Mouse (Mus musculus) T-helper 17 cell (primary cell): ENCODE data around the gene Ostf1.

Source experiments
- in situ Hi-C, 2 experiments: fragments of 300-600 bp; cut with MboI, MseI; formaldehyde crosslinking; loops; 1 replicate in 1 of 2; 2 replicates in 1 of 2; pipeline ENCODE4 v1.15.1; 2025; ENCODE audit warnings: high pct_unique_total_duplicates in 2 of 2

The Ostf1 gene

DNA sequence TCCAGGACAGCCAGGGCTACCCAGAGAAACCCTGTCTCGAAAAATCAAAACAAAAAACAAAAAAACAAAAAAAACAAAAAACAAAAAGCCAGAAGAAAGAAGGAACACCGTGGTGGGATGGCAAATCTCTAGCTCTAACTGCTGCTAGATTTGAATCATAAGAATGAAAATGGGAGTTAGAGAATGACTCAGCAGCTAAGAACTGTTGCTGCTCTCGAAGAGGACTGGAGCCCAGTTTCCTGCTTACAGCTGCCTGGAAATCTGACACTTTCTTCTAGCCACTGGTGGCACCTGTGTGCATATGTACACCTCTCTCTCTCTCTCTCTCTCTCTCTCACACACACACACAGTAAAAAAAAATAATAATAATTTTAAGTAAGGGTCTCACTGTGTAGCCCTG lies 14.8 kb upstream of the Ostf1 start:
- in situ Hi-C loops: no loop called here

DNA sequence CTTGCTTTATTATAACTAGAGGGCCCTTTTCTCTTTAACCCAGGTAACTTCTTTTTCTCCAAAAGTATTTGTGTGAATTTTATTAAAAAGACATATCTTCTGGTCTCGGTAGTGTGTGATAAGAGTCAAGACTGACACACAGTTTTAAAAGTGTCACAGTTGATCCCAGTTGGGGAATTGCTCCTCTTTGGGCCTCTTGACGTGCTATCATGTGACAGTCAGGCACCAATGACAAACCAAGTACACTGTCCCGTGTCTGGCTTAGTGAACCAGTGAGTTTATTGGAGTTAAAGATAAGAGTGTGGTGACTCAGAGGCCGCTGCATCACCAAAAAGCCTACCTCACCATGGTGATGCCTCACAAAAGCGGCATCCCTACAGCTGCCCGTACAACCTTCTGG lies 12.5 kb upstream of the Ostf1 start:
- in situ Hi-C loops: no loop called here

DNA sequence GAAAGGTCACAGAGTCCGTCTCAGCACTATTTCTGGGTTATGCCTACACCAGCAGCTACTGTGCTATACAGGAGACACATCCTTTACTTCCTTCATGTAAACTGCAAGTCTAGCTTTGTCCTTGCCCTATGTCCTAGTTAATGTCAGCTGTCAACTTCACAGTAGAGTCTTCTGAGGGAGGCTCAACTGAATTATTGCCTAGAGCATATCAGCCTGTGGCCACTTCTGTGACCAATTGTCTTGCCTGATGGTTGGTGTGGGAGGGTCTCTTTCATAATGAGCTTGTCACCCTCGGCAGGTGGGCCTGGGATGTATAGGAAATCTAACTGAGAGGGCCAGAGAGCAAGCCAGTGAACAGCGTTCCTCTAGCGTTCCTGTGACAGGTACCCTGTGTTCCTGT lies 11.8 kb upstream of the Ostf1 start:
- in situ Hi-C loops: no loop called here

DNA sequence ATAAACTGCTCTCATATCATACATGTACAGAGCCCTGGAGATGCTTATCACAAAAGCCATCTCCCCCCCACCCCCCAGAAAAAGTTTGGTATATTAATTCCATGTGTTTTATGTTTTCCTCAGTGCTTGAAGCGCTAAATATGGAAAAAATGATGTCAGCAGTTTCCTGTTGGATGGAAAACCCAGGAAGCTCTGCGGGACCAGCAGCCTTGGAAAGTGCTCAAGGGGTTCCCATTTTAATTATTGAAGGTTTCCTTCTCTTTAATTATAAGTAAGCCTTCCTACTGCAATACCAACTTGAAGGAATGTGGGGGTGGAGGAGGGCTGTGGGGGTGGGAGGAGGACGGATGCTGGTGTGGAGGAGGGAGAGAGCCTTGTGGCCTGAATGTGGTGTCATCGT lies 9.4 kb upstream of the Ostf1 start:
- in situ Hi-C loops: no loop called here

DNA sequence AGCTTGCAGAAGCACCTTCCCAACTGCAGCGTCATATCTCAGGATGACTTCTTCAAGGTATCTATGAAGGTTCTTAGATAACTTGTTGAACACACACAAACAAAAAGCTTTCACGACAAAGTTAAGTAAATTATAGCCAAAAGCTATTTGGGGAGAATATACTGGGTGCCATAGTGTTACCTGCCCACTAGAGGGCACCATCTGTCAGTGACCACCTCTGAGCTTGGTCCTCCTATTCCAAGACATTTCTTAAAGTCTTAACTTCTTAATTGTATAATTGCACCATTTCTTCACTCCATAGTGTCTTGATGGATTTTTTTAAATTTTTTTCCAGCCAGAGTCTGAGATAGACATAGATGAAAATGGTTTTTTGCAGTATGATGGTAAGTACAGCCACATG lies 7.9 kb upstream of the Ostf1 start:
- in situ Hi-C loops: no loop called here

DNA sequence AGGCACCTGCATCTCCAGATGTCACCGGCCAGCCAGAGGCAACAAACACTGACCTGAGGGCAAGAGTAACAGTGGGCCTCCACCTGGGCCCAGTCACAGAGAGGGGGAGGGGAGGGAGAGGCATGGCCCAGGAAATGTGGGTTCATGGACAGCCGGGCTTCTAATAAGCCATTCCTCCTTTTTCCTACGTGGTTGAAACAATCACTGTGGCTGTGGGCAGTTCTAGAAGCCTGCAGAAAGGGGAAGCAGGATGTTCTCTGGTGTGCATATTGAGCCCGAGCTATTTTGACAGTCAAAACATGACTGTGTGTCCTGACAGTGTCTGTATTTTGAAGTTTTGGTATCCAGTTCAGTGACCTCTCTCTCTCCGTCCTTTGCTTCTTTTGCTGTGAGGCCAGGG lies 7.3 kb upstream of the Ostf1 start:
- in situ Hi-C loops: no loop called here

DNA sequence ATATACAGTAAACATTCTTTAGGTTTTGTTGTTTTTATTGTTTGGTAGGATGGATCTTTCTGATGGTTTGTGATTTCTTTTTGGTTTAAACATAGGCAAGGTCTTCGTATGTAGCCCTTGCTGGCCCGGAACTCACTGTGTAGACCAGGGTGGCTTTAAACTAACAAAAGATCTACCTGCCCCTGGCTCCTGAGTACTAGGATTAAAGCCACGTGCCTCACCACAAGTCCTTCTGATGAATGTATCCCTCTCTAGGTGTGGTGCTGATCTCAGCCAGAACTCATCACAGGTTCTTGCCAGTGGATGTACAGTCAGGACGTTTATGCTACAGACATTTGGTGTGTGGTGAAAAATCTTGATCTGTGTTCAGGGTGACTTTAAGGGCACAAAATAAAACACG lies 6.3 kb upstream of the Ostf1 start:
- in situ Hi-C loops: no loop called here

DNA sequence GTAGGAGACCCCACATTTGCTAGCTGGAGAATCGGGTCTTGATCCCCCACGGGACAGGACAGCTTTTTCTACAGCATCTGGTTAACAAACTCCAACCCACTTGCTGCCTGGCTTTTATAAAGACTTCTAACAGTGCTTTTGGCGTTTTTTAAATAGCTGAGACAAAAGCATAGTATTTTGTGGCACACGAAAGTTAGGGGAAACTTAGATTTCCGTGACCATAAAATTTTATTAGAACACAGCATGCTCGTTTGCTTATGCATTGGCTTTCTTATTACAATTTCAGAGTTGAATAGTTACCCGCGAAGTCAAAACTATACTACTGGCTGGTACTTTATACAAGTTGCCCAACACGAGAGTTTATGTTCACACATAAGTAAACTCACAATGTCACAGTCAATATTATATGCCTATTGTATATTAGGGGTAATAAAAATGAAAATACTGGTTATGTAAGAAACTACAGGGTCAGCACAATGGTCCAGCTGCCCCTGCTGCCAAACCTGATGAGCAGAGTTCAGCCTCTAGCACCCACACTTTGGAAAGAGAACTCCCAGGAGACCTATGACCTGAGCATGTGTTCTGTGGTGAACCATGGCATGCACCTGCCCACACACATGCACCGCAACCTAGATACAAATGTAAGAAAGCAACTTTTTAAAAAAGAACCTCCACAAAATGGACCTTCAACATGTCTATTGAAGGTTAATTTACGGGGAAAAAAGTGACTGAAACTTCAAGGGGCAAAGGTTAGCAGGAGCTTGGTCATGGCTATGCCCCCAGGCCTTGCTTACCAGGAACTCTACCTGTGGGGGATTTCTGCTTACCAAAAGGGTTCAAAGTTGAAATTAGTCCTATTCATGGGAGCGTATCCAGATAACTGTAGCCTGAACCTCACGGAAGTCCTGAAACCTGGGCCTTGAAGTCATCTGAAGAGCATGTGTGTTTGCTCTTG lies 885 bp upstream of the Ostf1 start:
- in situ Hi-C loops: loop anchor here (5.0 kb wide), 3 partner anchors 35 to 80 kb away; partner anchors contain the start of gene D030056L22Rik (in 1 of the 2)

DNA sequence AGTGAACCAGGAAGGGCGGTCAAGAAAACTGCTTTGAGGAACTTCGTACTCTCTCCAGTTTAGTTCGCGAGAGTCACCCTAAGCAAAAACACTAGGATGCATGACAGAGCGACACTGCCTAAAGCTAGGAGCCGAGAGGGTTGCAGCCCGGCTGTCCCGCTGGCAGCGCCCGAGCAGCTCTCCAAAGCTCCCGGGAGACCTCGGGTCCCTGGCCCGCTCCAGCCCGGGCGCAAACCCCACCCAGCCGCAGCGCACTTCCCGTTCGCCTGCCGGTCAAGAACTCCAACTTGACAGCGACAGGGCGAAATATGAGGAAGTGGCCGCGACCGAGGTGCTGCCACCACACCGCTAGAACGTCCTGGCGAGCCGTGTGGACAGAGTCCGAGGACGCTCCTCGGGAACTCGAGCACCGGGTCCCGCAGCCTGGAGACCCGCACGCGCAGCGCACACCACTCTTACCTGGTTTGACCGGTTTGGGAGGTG lies 421 bp downstream of the Ostf1 start:
- in situ Hi-C loops: loop anchor here (5.0 kb wide), 3 partner anchors 36 to 81 kb away; partner anchors contain the start of gene D030056L22Rik (in 1 of the 2)

DNA sequence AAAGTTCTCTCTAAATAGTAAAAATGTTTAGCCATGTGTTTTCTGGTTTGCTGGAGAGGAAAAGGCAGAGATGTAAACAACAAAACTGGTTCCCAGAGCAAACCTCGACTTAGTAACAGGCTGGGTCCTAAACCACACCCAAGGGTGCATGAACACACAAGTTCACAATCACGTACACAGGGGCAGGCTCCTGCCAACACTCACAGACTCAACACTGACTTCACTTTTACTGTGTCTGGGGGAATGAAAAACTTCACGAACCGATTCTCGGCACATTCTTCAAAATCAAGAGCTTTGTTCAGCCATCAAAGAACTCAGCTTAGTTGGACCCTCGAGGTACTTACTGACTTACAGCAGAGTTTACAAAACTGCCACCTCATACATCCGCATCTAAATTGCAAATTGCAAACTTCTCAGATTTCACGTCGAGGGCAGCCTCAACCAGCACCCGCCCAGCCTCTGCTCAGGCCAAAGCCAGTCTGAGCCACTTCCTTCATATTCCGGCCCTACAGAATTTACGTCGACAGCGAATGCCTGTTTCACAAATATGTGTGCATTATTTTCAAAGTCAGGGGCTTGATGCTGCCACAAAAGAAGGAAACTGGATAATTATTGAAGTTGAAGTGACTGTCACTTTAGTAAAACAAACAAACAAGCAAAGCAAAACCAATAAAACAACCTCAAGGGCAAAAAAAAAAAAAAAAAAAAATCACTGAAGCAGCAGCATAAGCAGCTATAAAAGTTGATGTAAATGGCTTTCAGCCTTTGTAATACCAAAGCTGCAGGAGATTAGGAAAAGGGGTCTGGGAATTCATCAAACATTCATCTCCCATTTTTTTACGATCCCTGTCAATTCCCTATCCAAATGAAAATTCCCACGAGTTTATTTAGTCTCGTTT lies 1.2 kb downstream of the Ostf1 start:
- in situ Hi-C loops: loop anchor here (5.0 kb wide), 3 partner anchors 37 to 82 kb away; partner anchors contain the start of gene D030056L22Rik (in 1 of the 2)

DNA sequence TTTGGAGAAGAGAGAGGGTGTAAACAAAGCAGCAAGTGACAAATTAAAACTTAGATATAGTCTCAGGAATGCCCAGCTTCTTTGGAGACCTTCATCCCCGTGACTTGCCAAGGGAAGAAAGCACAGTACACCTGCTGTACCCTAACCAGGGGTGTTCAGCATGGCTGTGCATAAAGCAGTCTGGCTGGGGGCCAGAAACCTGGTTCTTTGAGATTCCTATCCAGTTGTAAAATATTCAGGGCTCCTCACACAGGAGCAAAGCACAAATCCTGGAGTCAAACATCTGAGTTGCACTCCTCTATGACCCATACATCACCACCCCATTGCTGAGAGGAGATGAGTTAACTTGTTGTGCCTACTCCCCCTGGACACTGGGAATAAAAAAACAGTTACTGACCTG lies 2.0 kb downstream of the Ostf1 start:
- in situ Hi-C loops: no loop called here

DNA sequence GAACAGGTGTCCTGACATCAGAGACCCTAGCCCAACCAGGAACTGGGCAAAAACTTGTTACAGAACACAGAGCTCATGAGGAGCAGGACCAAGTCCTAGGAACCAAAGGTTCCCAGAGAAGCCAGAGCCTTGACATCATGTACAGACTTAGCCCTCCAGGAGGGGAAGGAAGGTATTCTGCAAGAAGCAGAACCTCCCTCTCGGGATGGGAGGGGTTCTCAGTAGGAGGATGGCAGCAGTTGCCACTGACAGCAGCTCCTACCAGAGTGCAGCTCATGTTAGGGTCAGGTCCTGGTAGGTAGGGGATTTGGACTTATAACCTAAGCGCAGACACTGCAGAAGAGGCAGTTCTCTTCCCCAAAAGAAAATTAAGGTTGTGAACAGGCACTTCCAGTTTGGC lies 7.7 kb downstream of the Ostf1 start:
- in situ Hi-C loops: no loop called here

DNA sequence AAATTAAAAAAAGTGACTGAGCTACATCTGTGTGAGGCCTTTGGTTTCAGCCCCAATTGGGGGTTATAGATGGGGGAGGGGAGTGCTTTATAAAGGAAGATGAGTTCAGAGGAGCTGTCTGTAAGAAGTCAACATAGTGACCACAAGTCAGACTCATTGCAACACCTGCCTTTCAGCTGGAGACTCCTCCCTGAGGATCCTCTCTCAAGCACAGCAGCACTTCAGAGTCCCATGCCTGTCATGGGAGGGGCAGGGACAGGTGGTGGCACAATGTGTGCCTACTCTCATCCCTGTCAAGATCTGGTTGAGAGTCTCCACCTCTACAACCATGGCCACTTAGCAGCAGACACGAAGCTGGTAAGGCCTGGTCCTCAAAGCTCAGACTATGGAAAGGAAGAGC lies 11.9 kb downstream of the Ostf1 start:
- in situ Hi-C loops: loop anchor here in 1 of 2 experiments (10.0 kb wide), 1 partner anchor 1245 kb away; the partner anchor contains the start of gene Gcnt1

DNA sequence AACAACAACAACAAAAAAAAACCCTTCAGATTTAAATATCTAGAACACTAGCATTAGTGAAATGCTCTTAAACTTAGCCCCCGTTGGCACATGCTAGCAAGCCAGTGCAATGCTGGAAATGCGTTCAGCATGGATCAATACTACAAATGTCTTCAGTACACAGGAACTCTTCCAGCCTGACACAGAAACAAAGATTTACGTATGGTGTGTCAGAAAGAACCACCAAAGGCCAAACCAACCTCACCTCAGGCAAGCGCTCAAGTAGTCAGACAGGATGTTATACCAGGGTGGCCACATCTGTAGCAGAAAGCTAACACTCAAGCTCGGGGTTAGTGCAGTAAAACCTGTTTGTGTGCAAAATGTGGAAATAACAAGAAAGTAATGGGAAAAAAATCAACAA lies 12.6 kb downstream of the Ostf1 start:
- in situ Hi-C loops: loop anchor here in 1 of 2 experiments (10.0 kb wide), 1 partner anchor 1244 kb away; the partner anchor contains the start of gene Gcnt1

DNA sequence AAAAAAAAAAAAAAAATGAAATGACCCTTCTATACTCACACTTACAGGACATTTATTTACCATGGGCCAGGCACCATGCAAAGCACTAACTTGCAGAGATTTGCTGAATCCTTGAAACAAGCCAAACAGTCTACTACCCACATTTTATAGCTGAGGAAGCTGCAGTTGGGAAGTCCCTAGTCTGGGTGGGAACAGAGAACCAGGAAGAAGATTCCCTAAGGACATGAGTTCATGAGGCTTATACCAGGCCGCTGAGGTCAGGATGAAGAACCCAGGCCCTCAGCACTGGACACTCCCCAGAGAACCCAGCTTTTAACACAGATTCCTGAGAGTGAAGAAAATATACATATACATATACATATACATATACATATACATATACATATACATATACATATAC lies 14.1 kb downstream of the Ostf1 start:
- in situ Hi-C loops: loop anchor here in 1 of 2 experiments (10.0 kb wide), 1 partner anchor 1243 kb away; the partner anchor contains the start of gene Gcnt1

DNA sequence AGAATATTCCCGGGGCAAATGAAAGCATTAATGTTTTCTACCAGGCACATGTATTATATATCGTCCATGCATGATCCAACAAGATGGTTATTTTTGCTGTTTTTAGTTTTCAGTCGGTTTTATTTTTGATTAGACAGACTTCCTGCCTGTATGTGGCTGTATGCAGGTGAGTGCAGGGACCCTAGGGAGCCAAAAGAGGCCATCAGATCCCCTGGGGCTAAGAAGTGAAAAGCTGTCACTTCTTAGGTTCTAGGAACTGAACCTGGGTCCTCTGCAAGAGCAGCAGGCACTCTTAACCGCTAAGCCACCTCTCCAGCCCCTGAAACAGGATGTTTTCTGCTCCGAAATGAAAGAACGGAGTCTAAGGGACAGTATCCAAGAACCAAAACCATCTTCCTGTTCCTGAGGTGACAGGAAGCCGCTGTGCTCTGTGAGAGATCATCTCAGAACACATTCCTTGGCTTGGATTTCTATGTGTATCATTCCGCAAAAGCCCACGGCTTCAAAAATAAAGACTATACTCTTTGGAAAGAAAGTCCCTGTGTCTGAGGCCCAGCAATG lies 15.9 kb downstream of the Ostf1 start:
- in situ Hi-C loops: loop anchor here in 1 of 2 experiments (10.0 kb wide), 1 partner anchor 1241 kb away; the partner anchor contains the start of gene Gcnt1

DNA sequence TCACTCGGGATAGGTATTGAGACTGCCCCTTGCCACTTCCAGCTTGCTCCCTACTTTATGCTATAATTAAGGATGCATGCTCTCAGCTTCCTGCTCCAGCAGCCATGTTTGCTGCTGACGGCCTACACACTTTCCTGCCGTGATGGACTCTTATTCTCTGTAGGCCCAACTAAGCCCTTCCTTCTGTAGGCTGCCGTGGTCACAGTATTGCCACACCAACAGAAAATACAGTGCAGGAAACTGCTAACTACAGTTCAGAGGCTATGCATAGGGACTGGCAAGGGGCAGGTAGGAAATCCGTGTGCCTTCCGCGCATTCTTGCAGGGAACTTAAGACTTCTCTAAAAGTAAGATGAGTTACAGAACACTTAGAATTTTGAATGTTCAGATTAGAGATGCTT lies 17.3 kb downstream of the Ostf1 start:
- in situ Hi-C loops: loop anchor here in 1 of 2 experiments (10.0 kb wide), 1 partner anchor 1240 kb away; the partner anchor contains the start of gene Gcnt1

DNA sequence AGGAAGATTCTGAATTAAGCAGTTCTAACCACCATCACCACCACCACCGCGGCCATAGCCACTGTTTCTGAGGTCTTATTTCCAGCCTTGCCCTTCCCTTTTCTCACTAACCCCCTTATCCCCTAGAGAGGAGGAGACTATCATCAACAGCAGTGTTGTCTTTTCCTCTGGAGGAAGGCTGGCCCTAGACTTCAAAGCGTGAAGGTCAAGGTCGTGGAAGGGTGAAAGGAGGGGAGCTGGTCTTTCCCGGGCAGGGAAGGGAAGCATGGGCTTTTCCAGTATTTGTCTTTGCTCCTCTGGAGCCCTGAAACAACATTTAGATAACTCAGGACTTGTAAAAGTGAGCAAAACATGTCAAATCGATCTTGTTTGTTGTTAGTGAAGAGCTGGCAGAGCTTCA lies 22.6 kb downstream of the Ostf1 start:
- in situ Hi-C loops: no loop called here

DNA sequence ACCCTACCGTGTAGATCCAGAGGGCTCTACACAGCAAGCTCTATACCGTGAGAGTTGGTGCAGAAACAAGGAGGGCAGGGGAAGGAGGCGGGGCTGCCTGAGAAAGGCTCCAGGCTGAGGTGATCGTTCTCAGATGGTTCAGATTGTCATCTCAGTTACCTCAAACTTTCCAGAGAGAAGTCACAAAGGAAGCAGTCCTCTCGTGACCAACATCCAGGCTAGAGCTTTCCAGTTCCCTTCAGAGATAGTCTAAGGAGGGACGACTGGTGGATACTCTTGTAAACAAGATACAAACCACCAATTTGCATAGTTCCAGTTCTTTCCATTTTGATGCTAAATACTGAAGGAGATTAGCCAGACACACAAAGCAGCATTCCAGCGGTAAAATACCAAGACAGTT lies 23.7 kb downstream of the Ostf1 start:
- in situ Hi-C loops: no loop called here

DNA sequence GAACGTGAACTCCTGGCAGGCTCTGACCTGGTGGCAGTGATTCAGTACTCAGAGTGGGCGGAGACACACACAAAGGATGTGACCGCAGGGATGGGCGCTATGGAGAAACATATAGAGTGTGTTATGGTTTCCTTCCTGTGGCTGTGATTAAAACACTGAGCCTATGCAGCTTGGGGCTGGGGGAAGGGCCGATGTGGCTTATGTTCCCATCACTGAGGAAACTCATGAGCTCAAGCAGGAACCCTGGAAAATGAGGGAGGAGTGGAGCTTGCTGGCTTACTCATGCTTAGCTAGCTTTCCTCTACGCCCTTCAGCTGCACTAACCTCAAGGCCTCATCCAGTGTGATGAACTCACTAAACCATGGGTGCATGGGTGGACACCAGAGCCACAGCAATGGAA lies 28.6 kb downstream of the Ostf1 start:
- in situ Hi-C loops: no loop called here

DNA sequence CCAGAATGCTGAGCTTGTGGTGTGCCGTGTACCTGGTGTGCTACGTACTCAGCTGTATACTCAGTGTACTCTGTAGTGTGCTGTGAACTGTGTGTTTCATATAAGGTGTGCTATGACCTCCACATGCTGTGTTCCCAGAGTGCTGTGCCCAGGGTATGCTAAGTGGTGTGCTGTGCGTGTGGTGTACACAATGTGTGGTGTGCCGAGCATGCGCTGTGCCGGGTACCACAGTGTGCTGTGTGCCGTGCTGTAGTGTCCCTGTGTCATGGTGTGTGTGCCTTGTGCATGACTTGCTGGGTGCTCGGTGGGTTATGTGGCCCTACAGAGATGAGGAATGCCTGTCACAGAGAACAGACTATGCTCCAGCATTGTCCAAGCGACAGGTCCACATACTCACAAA lies 31.0 kb downstream of the Ostf1 start:
- in situ Hi-C loops: no loop called here
